Mouse (Mus musculus): ENCODE data around the gene Cmbl.

DNA sequence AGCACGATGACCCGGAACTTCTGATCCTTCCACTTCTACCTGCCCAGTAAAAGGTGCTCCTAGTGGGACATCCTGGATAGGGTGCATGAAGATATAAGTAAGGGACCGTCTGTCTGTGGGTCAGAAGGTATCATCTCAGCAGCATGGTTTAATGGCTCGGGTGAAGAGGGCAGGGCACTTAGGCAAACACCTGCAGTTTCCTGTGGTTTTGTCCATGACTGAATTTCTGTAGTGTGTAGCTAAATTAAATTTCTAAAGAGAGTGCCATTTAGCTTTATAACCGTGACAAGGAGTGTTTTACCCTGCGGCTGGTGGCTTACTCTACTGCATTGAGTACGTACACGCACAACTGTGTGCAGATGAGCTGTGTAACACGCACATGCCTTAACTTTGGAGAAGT, 52.1 kb downstream of the Cmbl start:
- TF ChIP-seq POLR2A (IDR thresholded peaks at IDR 0.05; ENCODE audit: borderline replicate concordance, insufficient read depth, low read length) = no peak
- no peak for TF ChIP-seq CTCF (IDR thresholded peaks at IDR 0.05; ENCODE audit: borderline replicate concordance, insufficient read depth, low read depth, low read length)

Data from cerebellum, adult 2 months (tissue).